Mouse (Mus musculus): ENCODE measurements at regions not wholly inside any gene's neighbourhood (a gene's known extent, or its start where the extent isn't known, plus 50 kb on each side); places are given as distances from the start of the nearest gene placed in this dataset.

DNA sequence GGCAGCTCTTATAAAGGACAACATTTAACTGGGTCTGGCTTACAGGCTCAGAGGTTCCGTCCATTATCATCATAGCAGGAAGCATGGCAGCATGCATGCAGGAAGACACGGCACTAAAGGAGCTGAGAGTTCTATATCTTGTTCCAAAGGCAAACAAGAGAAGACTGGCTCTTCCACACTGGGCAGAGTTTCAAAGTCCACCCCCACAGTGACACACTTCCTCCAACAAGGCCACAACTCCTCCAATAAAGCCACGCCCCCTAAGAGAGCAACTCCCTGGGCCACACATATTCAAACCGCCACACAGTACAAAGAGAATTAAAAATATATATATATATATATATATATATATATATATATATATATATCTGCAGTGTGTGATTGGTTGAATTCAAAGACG, 105.8 kb upstream of the Spata13 start:
- H3K4me2 ChIP-seq (replicated peaks), result no peak overlapping the region
- no peak overlapping the region for H3K9ac ChIP-seq
- H3K4me3 ChIP-seq, result no peak overlapping the region
- no peak for ATAC-seq (ENCODE audit: low FRiP score, low read depth)
- H3K27me3 ChIP-seq, result no peaks in the 10 kb centered on the region
- no peaks in the 10 kb centered on the region for H3K36me3 ChIP-seq
- no peak overlapping the region for H3K27ac ChIP-seq
- peaks cover 8% of the 10 kb centered on the region; the same call in 1 of the 2 replicates for H3K4me1 ChIP-seq
- H3K9me3 ChIP-seq, result 0 out of 2 replicates have a peak, but pooled peaks cover 7% of the 10 kb centered on the region
- 92% methylated on average over 5 of the region's 5 CpGs for WGBS

DNA sequence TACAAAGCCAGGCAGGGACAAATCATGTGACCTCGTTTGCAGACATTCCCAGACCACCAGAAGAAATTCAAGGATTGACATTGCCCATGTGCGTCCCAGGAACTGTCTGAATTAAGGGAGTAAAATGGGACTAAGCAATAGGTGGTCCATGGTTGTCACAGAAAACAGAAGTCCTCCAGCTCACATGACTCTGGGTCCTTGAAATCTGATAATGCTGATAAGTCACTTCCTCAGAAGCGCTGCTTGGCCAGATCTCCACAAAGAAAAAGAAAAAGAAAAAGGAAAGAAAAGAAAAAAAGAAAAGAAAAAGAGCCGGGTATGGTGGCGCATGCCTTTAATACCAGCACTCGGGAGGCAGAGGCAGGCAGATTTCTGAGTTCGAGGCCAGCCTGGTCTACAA, 105.3 kb upstream of the Spata13 start:
- no peak overlapping the region for H3K4me2 ChIP-seq (replicated peaks)
- WGBS, result 79% methylated on average over 7 of the region's 7 CpGs
- H3K4me1 ChIP-seq, result peaks cover 13% of the 10 kb centered on the region; the same call in 1 of the 2 replicates
- no peak overlapping the region for H3K27ac ChIP-seq
- ATAC-seq (ENCODE audit: low FRiP score, low read depth), result no peak
- H3K9ac ChIP-seq, result no peak overlapping the region
- H3K36me3 ChIP-seq, result no peaks in the 10 kb centered on the region
- no peak overlapping the region for H3K4me3 ChIP-seq
- H3K27me3 ChIP-seq, result no peaks in the 10 kb centered on the region
- 0 out of 2 replicates have a peak, but pooled peaks cover 7% of the 10 kb centered on the region for H3K9me3 ChIP-seq

DNA sequence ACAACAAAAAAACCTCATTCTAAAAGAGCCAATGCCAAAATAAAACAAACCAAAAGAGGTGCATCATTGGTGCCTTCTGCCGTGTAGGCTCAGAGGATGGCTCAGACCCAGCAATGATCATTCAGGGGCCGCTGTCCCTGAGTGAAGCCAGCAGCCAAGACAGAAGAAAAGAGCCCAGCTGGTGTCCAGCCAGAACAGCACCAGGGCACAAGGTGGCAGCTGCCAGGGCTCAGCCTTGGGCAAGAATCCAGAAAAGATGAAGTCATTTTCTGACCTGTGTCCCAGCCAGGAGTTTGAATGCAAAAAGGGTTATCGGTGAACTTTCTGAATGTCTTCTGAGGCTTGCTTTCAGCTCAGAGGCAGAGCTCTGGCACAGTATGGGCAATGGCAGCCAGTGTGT, 104.8 kb upstream of the Spata13 start:
- Histone ChIP-seq H3K36me3 (no peaks in the 10 kb centered on the region), H3K9me3 (0 out of 2 replicates have a peak, but pooled peaks cover 7% of the 10 kb centered on the region), H3K27me3 (no peaks in the 10 kb centered on the region), H3K9ac (no peak overlapping the region), H3K4me2 (replicated peaks) (no peak overlapping the region), H3K4me1 (peaks cover 18% of the 10 kb centered on the region; the same call in 1 of the 2 replicates), H3K4me3 (no peak overlapping the region), H3K27ac (no peak overlapping the region)
- ATAC-seq (ENCODE audit: low FRiP score, low read depth), result no peak
- WGBS, result 88% methylated on average over 3 of the region's 3 CpGs

DNA sequence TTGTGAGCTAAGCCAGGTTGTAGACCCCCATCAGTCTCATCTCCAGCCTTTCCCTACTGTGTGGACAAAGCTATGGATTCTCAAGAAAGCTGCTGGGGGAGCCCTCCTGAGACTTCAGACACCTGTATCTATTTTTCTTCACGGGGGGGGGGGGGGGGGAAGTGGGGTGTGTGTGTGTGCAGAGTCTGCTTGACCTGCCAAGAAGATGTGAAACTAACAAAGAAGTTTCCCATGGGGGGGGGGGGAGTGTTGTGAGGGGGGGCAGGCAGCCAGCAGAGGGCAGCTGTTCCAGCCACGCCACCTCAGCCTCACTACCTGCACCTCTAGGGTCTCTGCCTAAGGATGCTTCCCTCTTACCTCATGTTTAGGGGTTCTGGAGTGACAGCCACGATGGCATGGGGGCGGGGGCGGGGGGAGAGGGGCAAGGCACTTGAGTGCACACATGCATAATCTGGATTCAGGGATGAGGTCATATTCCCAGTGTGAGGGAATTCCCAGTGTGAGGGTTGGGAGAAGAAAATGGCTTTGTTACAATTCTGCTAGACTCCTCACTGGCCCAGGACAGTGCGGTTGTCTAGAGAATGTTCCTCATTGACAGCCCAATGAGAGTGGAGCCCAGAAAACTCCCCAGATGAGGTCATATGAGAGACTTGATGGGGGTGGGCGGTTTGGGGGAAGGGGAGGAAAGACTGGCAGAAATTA, 104.0 kb upstream of the Spata13 start:
- no peaks in the 10 kb centered on the region for H3K27me3 ChIP-seq
- H3K4me1 ChIP-seq, result peaks cover 18% of the 10 kb centered on the region; the same call in 1 of the 2 replicates
- H3K4me3 ChIP-seq, result no peak overlapping the region
- ATAC-seq (ENCODE audit: low FRiP score, low read depth), result no peak
- no peak overlapping the region for H3K4me2 ChIP-seq (replicated peaks)
- no peaks in the 10 kb centered on the region for H3K36me3 ChIP-seq
- no peak overlapping the region for H3K27ac ChIP-seq
- H3K9me3 ChIP-seq, result 0 out of 2 replicates have a peak, but pooled peaks cover 7% of the 10 kb centered on the region
- WGBS, result 56% methylated on average over 5 of the region's 7 CpGs
- no peak overlapping the region for H3K9ac ChIP-seq

DNA sequence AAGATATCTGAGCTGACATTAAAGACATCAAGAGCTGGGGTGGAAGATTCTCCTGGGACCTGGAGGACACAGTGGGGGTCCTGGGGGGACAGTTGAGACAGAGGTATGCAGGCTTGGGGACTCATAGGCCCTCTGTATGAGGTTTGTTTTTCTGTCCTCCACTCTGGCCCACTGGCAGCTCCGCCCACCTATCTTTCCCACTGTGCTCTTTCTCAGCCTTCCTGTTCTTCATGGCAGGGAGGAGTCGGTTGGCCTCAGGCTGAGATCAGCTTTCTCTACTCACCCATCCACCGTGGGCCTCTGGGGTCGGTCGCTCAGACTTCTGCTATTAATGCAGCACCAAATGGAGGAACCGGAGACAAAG, 103.5 kb upstream of the Spata13 start:
- Histone ChIP-seq H3K4me1 (peaks cover 18% of the 10 kb centered on the region; the same call in 1 of the 2 replicates), H3K36me3 (no peaks in the 10 kb centered on the region), H3K4me3 (no peak overlapping the region), H3K27me3 (no peaks in the 10 kb centered on the region), H3K9me3 (0 out of 2 replicates have a peak, but pooled peaks cover 7% of the 10 kb centered on the region), H3K4me2 (replicated peaks) (no peak overlapping the region), H3K9ac (no peak overlapping the region), H3K27ac (no peak overlapping the region)
- no peak for ATAC-seq (ENCODE audit: low FRiP score, low read depth)
- WGBS, result 38% methylated on average over 6 of the region's 6 CpGs

DNA sequence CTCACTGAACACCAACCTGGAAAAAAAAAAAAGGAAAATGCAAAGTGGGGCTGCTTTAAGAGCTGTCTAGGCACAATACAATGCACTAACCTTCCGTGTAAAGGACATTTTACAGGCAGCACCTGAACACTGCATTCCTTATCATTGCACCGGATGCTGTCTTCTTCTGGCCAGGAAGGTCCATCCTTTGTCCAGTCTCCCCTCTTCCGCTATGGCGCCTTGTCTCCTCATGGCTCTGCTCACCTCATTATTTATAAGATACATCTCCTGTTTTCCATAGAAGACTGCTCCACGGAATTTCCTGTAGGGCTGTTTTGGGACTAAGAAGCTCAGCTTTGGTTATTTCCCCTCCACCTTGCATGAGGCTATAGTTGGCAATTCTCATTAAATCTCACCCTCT, 102.8 kb upstream of the Spata13 start:
- Histone ChIP-seq H3K9me3 (0 out of 2 replicates have a peak, but pooled peaks cover 7% of the 10 kb centered on the region), H3K4me3 (no peak overlapping the region), H3K27me3 (no peaks in the 10 kb centered on the region), H3K36me3 (no peaks in the 10 kb centered on the region), H3K9ac (no peak overlapping the region), H3K4me2 (replicated peaks) (no peak overlapping the region), H3K4me1 (peaks cover 18% of the 10 kb centered on the region; the same call in 1 of the 2 replicates), H3K27ac (no peak overlapping the region)
- WGBS, result 86% methylated on average over 5 of the region's 5 CpGs
- no peak for ATAC-seq (ENCODE audit: low FRiP score, low read depth)

DNA sequence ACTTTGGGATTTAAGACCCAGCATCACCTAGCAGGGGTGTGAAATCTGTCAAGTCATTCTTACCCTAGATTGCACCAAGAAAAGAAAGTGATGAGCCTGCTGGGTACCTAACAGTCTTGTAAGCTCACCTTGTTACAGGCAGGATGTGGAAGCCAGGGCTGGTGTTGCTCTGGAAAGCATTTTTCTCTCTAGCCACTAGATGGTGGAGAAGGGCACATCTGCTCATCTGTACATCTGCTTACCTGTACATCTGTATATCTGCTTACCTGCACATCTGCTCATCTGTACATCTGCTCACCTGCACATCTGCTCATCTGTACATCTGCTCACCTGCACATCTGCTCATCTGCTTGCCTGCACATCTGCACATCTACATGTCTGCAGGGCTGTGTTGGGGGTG, 102.0 kb upstream of the Spata13 start:
- no peak overlapping the region for H3K4me3 ChIP-seq
- ATAC-seq (ENCODE audit: low FRiP score, low read depth), result no peak

DNA sequence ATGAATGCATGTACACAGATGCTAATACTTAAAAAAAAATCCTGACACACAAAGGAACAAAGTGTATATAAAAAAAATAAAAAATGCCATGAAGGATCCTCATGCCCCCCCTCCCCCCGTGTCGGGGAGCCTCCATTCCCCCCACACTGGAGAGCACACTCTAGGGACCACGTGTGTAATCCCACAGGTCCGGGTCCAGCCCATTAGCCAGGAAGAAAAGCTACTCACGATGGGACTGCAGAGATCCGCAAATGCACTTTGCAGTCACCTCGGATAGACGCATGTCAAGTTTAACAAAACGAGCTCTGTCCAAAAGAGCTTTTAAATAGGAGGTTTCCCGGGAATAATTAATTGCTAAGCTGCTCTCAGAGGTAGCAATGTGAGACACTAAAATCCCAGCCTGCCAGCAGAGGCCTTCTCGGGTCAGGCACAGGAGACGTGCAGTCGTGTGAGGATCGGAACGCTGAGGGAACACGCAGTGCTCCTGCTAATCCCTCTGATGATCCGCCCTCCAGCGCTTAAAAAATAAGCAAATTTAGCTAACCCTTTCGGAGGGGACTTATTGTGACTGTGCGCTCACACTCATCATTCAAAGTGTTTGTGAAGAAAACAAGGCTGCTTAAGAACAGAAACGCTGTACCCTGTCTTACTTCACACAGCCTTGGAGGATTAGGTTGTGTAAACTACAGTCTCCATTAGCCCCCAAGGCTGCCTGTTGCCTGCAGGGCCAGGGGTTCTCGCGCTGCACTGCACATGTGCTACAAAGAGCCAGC, 100.2 kb upstream of the Spata13 start:
- Histone ChIP-seq H3K4me2 (replicated peaks) (peak overlapping the region; percentile 19; the same call in 1 of the 2 replicates), H3K36me3 (no peaks in the 10 kb centered on the region), H3K9ac (no peak overlapping the region), H3K27me3 (no peaks in the 10 kb centered on the region), H3K27ac (no peak overlapping the region), H3K4me3 (no peak overlapping the region), H3K9me3 (0 out of 2 replicates have a peak, but pooled peaks cover 7% of the 10 kb centered on the region), H3K4me1 (peaks cover 18% of the 10 kb centered on the region; the same call in 1 of the 2 replicates)
- ATAC-seq (ENCODE audit: low FRiP score, low read depth), result no peak
- WGBS, result 31% methylated on average over 23 of the region's 23 CpGs

More for the DNA sequence above, 102.0 kb upstream of the Spata13 start:
- H3K9ac ChIP-seq, result no peak overlapping the region
- no peak overlapping the region for H3K27ac ChIP-seq
- H3K4me2 ChIP-seq (replicated peaks), result no peak overlapping the region
- 0 out of 2 replicates have a peak, but pooled peaks cover 7% of the 10 kb centered on the region for H3K9me3 ChIP-seq
- H3K27me3 ChIP-seq, result no peaks in the 10 kb centered on the region
- no peaks in the 10 kb centered on the region for H3K36me3 ChIP-seq
- peaks cover 18% of the 10 kb centered on the region; the same call in 1 of the 2 replicates for H3K4me1 ChIP-seq

DNA sequence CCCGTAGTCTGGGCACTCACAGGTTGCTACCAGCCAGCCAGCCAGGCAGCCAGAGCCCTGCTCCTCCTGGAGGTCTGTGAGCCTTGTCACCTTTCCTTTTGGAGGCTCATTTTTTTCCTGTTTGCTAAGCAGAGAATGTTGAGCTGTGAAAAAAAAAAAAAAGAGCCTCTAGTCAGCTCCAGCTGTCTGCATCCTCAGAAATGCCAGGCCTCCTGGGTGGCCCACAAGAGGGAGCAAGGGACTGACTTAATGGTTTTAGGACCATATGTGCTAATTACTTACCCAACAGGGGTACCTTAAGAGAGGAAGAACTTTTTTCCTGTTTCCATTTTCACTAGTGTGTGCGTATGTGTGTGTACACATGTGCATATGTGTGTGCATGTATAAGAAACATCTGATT, 94.8 kb upstream of the Spata13 start:
- no peaks in the 10 kb centered on the region for H3K36me3 ChIP-seq
- WGBS, result 56% methylated on average over 2 of the region's 2 CpGs
- 0 out of 2 replicates have a peak, but pooled peaks cover 9% of the 10 kb centered on the region for H3K4me1 ChIP-seq

DNA sequence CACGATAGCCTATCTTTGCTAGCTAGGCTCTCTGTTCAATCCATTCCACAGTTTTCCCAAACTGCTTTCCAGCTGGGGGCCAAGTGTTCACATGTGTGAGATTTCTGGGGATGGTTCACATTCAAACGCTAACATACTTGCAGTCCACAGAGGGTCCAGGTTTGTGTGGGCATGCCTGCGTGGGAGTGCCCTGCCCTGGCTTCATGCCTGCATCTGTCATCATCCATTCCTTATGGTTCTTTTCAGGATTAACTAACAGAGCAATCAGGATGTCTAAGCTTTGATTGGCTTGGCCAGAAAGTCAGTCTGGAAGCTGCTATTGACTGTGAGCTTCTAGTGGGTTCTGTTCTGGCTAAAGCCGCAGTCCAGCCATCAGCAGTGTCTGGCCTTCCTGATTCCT, 93.7 kb upstream of the Spata13 start:
- no peaks in the 10 kb centered on the region for H3K27me3 ChIP-seq
- no peaks in the 10 kb centered on the region for H3K9me3 ChIP-seq
- WGBS, result 58% methylated on average over 4 of the region's 4 CpGs
- no peak overlapping the region for H3K9ac ChIP-seq
- H3K4me1 ChIP-seq, result 0 out of 2 replicates have a peak, but pooled peaks cover 9% of the 10 kb centered on the region
- no peak overlapping the region for H3K4me3 ChIP-seq
- H3K36me3 ChIP-seq, result no peaks in the 10 kb centered on the region
- no peak overlapping the region for H3K27ac ChIP-seq
- ATAC-seq (ENCODE audit: low FRiP score, low read depth), result no peak
- no peak overlapping the region for H3K4me2 ChIP-seq (replicated peaks)

More for the DNA sequence above, 94.8 kb upstream of the Spata13 start:
- Histone ChIP-seq H3K27me3 (no peaks in the 10 kb centered on the region), H3K9me3 (no peaks in the 10 kb centered on the region), H3K4me3 (no peak overlapping the region), H3K9ac (no peak overlapping the region), H3K27ac (no peak overlapping the region), H3K4me2 (replicated peaks) (no peak overlapping the region)
- ATAC-seq (ENCODE audit: low FRiP score, low read depth), result no peak

DNA sequence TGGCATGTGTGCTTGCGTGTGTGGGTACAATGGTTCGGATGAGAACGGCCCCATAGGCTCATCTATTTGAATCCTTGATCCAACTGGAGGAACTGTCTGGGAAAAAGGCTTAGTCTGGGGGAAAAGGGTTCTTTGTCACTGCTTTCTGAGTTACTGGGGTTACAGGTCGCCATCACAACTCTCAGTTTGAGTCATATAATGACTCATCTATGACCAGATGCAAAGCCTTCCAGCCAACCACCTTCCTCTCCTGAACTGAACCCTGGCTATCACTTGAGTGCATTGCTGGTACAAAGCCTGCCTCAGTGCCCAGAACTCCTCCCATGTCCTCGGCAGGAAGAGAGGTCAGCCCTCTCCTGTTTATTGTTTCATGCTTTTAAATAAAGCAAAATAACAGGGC, 92.2 kb upstream of the Spata13 start:
- H3K36me3 ChIP-seq, result no peaks in the 10 kb centered on the region
- ATAC-seq (ENCODE audit: low FRiP score, low read depth), result no peak
- no peak overlapping the region for H3K4me3 ChIP-seq
- 84% methylated on average over 5 of the region's 5 CpGs for WGBS
- no peaks in the 10 kb centered on the region for H3K27me3 ChIP-seq
- no peaks in the 10 kb centered on the region for H3K9me3 ChIP-seq
- 0 out of 2 replicates have a peak, but pooled peaks cover 9% of the 10 kb centered on the region for H3K4me1 ChIP-seq
- H3K4me2 ChIP-seq (replicated peaks), result no peak overlapping the region
- no peak overlapping the region for H3K27ac ChIP-seq
- no peak overlapping the region for H3K9ac ChIP-seq

DNA sequence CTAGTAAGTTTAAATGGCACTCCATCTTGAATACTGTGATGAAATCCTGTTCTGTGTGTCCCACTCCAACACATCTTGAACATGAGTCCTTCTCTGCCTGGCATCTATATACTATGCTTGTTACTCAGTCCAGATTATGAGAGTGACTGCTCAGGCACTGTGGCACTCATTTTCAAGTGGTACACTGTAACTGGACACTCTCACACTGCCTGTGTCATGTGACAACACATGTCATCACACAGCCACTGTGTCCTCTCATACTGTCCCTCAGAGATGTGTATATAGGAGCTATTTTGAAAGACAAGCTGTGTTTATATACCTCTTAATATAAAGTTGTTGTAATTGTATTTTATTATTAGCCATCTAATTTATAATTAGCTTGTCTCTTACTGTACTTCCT, 89.0 kb upstream of the Spata13 start:
- ATAC-seq (ENCODE audit: low FRiP score, low read depth), result no peak
- Histone ChIP-seq H3K9me3 (no peaks in the 10 kb centered on the region), H3K4me3 (no peak overlapping the region)

More for the DNA sequence above, 89.0 kb upstream of the Spata13 start:
- Histone ChIP-seq H3K4me2 (replicated peaks) (no peak overlapping the region), H3K4me1 (no peaks in the 10 kb centered on the region), H3K27me3 (no peaks in the 10 kb centered on the region), H3K27ac (no peak overlapping the region), H3K36me3 (no peaks in the 10 kb centered on the region), H3K9ac (no peak overlapping the region)
